Mouse (Mus musculus): ENCODE results near the gene Ric8a. TPM values are rescaled to one million over a fixed set of nuclear protein-coding genes. Genes with fewer than 3 reads are reported as not detected.
A peak's percentile ranks its signal among the peaks of the same experiment; 100 is the strongest.
"Not testable (repeated sequence)": the region's sequence is repeated elsewhere in the genome, so short reads cannot be mapped to it uniquely, and the experiment has no call there.

Gene Ric8a
- polyA plus RNA-seq, 1 experiment from 2014 or later: 110 TPM

GRCm38 (mm10) chr7:140877364-140877763 is 20.6 kb downstream of the Ric8a start:
- 93% methylated on average over 6 of the region's 6 CpGs for WGBS
- Histone ChIP-seq H3K36me3 (replicated peaks) (0 out of 2 replicates have a peak, but pooled peaks cover 4% of the 10 kb centered on the region), H3K9ac (no peak overlapping the region), H3K9me3 (no peaks in the 10 kb centered on the region), H3K4me3 (no peak overlapping the region), H3K4me2 (no peak overlapping the region), H3K4me1 (peaks cover 8% of the 10 kb centered on the region), H3K27ac (no peak overlapping the region), H3K27me3 (replicated peaks) (no peaks in the 10 kb centered on the region)
- ATAC-seq (replicated peaks): no peak

- H3K27ac ChIP-seq: no peak overlapping the region
- H3K9me3 ChIP-seq: no peaks in the 10 kb centered on the region
- H3K9ac ChIP-seq: no peak overlapping the region
- WGBS: 91% methylated on average over 7 of the region's 7 CpGs
- H3K4me3 ChIP-seq: no peak overlapping the region
- no peak for ATAC-seq (replicated peaks)
- H3K4me2 ChIP-seq: no peak overlapping the region
- no peaks in the 10 kb centered on the region for H3K27me3 ChIP-seq (replicated peaks)
- H3K36me3 ChIP-seq (replicated peaks): 0 out of 2 replicates have a peak, but pooled peaks cover 4% of the 10 kb centered on the region
- peaks cover 21% of the 10 kb centered on the region for H3K4me1 ChIP-seq
Observed at GRCm38 (mm10) chr7:140879355-140879754, 22.6 kb downstream of the Ric8a start.

- Histone ChIP-seq H3K9me3 (no peaks in the 10 kb centered on the region), H3K27me3 (replicated peaks) (no peaks in the 10 kb centered on the region), H3K4me2 (0 out of 2 replicates have a peak overlapping the region, but pooled peaks have one; percentile 79), H3K4me3 (no peak overlapping the region), H3K9ac (no peak overlapping the region), H3K27ac (no peak overlapping the region), H3K36me3 (replicated peaks) (0 out of 2 replicates have a peak, but pooled peaks cover 4% of the 10 kb centered on the region), H3K4me1 (peaks cover 22% of the 10 kb centered on the region)
- ATAC-seq (replicated peaks): no peak
- 87% methylated on average over 3 of the region's 3 CpGs for WGBS
Observed at GRCm38 (mm10) chr7:140880419-140880818, 23.7 kb downstream of the Ric8a start.

GRCm38 (mm10) chr7:140880865-140881515 is 24.2 kb downstream of the Ric8a start:
- Histone ChIP-seq H3K36me3 (replicated peaks) (0 out of 2 replicates have a peak, but pooled peaks cover 6% of the 10 kb centered on the region), H3K27me3 (replicated peaks) (no peaks in the 10 kb centered on the region), H3K9me3 (no peaks in the 10 kb centered on the region), H3K9ac (peak overlapping the region; percentile 75), H3K4me3 (peak overlapping the region; percentile 80), H3K4me2 (peak overlapping the region; percentile 79), H3K4me1 (peaks cover 22% of the 10 kb centered on the region), H3K27ac (peak overlapping the region; percentile 94; the same call in 1 of the 2 replicates)
- no peak for ATAC-seq (replicated peaks)
- 21% methylated on average over 8 of the region's 8 CpGs for WGBS

- H3K4me1 ChIP-seq: peaks cover 22% of the 10 kb centered on the region
- WGBS: under 1% methylated on average over 59 of the region's 59 CpGs
- H3K27me3 ChIP-seq (replicated peaks): no peaks in the 10 kb centered on the region
- peak within 1 kb of the TSS; percentile 80 for H3K4me3 ChIP-seq
- H3K27ac ChIP-seq: peak within 1 kb of the TSS; percentile 94
- peaks cover 13% of the 10 kb centered on the region; the same call in 1 of the 2 replicates for H3K36me3 ChIP-seq (replicated peaks)
- no peaks in the 10 kb centered on the region for H3K9me3 ChIP-seq
- peak; percentile 97 for ATAC-seq (replicated peaks)
- H3K9ac ChIP-seq: peak within 1 kb of the TSS; percentile 86
- H3K4me2 ChIP-seq: peak within 1 kb of the TSS; percentile 79
Observed at GRCm38 (mm10) chr7:140881696-140882468, 25.1 kb downstream of the Ric8a start, which contains the start of the genes Psmd13 and Sirt3. TSS of gene Psmd13 (plus strand) at chr7:140881968. TSS of gene Sirt3 (minus strand) at chr7:140882309.

GRCm38 (mm10) chr7:140882469-140882803 is 25.7 kb downstream of the Ric8a start:
- H3K9me3 ChIP-seq: no peaks in the 10 kb centered on the region
- WGBS: 0% methylated on average over 12 of the region's 12 CpGs
- peak overlapping the region; percentile 80 for H3K4me3 ChIP-seq
- peak overlapping the region; percentile 86 for H3K9ac ChIP-seq
- H3K27ac ChIP-seq: peak overlapping the region; percentile 94
- H3K4me1 ChIP-seq: peaks cover 22% of the 10 kb centered on the region
- peaks cover 19% of the 10 kb centered on the region; the same call in 1 of the 2 replicates for H3K36me3 ChIP-seq (replicated peaks)
- no peaks in the 10 kb centered on the region for H3K27me3 ChIP-seq (replicated peaks)
- ATAC-seq (replicated peaks): no peak
- H3K4me2 ChIP-seq: peak overlapping the region; percentile 79

- not testable (repeated sequence) for H3K4me3 ChIP-seq; ATAC-seq (replicated peaks); H3K27me3 ChIP-seq (replicated peaks); H3K9me3 ChIP-seq; H3K9ac ChIP-seq; H3K4me2 ChIP-seq; H3K4me1 ChIP-seq; H3K27ac ChIP-seq
- 98% methylated on average over 16 of the region's 16 CpGs for WGBS
- H3K36me3 ChIP-seq (replicated peaks): peaks cover 67% of the 10 kb centered on the region
Observed at GRCm38 (mm10) chr7:140890636-140891035, 33.9 kb downstream of the Ric8a start.

- Histone ChIP-seq H3K9ac (no peak overlapping the region), H3K4me2 (no peak overlapping the region), H3K27me3 (replicated peaks) (no peaks in the 10 kb centered on the region), H3K9me3 (no peaks in the 10 kb centered on the region), H3K4me1 (no peaks in the 10 kb centered on the region), H3K27ac (no peak overlapping the region), H3K4me3 (no peak overlapping the region), H3K36me3 (replicated peaks) (peaks cover 61% of the 10 kb centered on the region)
- ATAC-seq (replicated peaks): no peak
- 88% methylated on average over 7 of the region's 7 CpGs for WGBS
Observed at GRCm38 (mm10) chr7:140894031-140894430, 37.3 kb downstream of the Ric8a start.

GRCm38 (mm10) chr7:140894611-140895010 is 37.9 kb downstream of the Ric8a start:
- no peaks in the 10 kb centered on the region for H3K9me3 ChIP-seq
- H3K9ac ChIP-seq: no peak overlapping the region
- no peak overlapping the region for H3K4me2 ChIP-seq
- H3K36me3 ChIP-seq (replicated peaks): peaks cover 57% of the 10 kb centered on the region
- WGBS: 93% methylated on average over 3 of the region's 3 CpGs
- H3K27ac ChIP-seq: no peak overlapping the region
- no peak for ATAC-seq (replicated peaks)
- H3K4me3 ChIP-seq: no peak overlapping the region
- H3K4me1 ChIP-seq: no peaks in the 10 kb centered on the region
- no peaks in the 10 kb centered on the region for H3K27me3 ChIP-seq (replicated peaks)

GRCm38 (mm10) chr7:140897863-140898262 is 41.1 kb downstream of the Ric8a start:
- peaks cover 38% of the 10 kb centered on the region for H3K36me3 ChIP-seq (replicated peaks)
- H3K9me3 ChIP-seq: no peaks in the 10 kb centered on the region
- no peak overlapping the region for H3K9ac ChIP-seq
- H3K27ac ChIP-seq: no peak overlapping the region
- no peaks in the 10 kb centered on the region for H3K27me3 ChIP-seq (replicated peaks)
- H3K4me3 ChIP-seq: no peak overlapping the region
- ATAC-seq (replicated peaks): no peak
- WGBS: 94% methylated on average over 7 of the region's 7 CpGs
- no peak overlapping the region for H3K4me2 ChIP-seq
- H3K4me1 ChIP-seq: no peaks in the 10 kb centered on the region

- peaks cover 33% of the 10 kb centered on the region for H3K36me3 ChIP-seq (replicated peaks)
- WGBS: 82% methylated on average over 3 of the region's 3 CpGs
- no peak overlapping the region for H3K27ac ChIP-seq
- no peak overlapping the region for H3K4me3 ChIP-seq
- H3K9me3 ChIP-seq: no peaks in the 10 kb centered on the region
- no peak overlapping the region for H3K9ac ChIP-seq
- H3K4me2 ChIP-seq: no peak overlapping the region
- no peaks in the 10 kb centered on the region for H3K27me3 ChIP-seq (replicated peaks)
- no peaks in the 10 kb centered on the region for H3K4me1 ChIP-seq
- ATAC-seq (replicated peaks): no peak
Observed at GRCm38 (mm10) chr7:140899121-140899520, 42.4 kb downstream of the Ric8a start.

GRCm38 (mm10) chr7:140900220-140900619 is 43.5 kb downstream of the Ric8a start, which contains the start of gene Cox8b:
TSS of gene Cox8b (minus strand) at chr7:140900446.
- H3K4me2 ChIP-seq: no peak within 1 kb of the TSS
- 84% methylated on average over 10 of the region's 10 CpGs for WGBS
- no peaks in the 10 kb centered on the region for H3K9me3 ChIP-seq
- no peaks in the 10 kb centered on the region for H3K27me3 ChIP-seq (replicated peaks)
- no peak within 1 kb of the TSS for H3K27ac ChIP-seq
- H3K4me1 ChIP-seq: no peaks in the 10 kb centered on the region
- H3K36me3 ChIP-seq (replicated peaks): peaks cover 26% of the 10 kb centered on the region
- no peak within 1 kb of the TSS for H3K9ac ChIP-seq
- ATAC-seq (replicated peaks): no peak
- H3K4me3 ChIP-seq: no peak within 1 kb of the TSS
